Mouse (Mus musculus): ENCODE data around the gene Wdfy4.
A peak's percentile ranks its signal among the peaks of the same experiment; 100 is the strongest.

Gene Wdfy4

DNA sequence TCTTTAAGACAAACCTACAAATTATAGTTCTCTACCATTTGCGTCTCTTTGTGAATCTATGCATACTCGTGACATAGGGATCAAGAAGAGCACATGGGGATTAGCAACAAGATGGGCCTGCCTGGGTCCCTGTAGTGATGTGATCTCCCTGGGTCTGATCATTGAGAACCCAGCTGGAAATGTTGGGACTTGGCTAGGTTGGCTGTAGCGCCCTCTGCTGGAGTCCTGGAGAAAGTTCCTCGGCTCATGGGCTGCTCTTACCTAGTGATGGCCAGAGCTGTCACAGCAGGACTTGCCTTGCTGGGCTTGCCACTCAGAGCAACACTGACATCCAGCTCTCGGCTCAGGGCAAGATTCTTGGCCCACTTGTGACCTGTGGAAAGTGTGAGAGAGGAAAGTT is 224.8 kb downstream of the Wdfy4 start:
- DNase-seq: peak; percentile 77 to 79

DNA sequence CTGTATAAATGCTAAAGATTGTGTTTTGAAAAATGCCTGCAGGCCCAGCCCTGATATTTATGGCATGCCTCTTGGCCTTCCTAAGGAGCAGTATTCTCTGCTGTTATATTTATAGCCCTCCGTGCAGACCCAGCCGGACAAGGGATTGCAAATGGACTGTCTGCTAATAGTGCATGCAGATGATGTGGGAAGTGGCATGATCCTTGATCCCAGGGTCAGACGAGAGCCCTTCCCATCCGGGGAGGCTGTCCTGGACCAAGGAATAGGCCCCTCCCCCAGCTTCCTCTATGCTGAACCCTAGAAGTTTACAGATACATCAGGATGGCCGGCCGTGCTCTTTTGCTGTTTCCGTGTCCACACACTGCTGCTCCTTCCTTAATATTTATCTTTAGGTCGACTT is 226.6 kb downstream of the Wdfy4 start:
- DNase-seq: no peak

DNA sequence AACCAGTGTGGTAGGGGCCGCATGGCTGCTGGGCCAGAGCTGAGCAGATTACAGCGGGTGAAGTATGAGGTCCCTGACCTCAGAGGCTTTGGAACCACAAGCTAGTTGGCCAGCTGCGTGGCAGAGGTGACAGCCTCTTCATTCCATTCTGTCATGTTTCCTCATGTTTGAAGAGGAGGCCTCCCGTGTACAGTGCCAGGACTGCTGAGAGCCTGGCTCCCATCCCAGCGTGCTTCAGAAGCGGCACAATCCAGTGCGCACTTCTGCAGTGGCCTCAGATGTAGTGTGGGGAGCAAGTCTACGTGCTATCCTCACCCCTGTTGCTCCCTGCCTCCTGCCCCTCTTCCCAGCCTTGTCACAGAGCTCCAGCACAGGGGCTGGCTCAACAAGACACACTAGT is 228.8 kb downstream of the Wdfy4 start:
- DNase-seq: peak; percentile 51 to 61

DNA sequence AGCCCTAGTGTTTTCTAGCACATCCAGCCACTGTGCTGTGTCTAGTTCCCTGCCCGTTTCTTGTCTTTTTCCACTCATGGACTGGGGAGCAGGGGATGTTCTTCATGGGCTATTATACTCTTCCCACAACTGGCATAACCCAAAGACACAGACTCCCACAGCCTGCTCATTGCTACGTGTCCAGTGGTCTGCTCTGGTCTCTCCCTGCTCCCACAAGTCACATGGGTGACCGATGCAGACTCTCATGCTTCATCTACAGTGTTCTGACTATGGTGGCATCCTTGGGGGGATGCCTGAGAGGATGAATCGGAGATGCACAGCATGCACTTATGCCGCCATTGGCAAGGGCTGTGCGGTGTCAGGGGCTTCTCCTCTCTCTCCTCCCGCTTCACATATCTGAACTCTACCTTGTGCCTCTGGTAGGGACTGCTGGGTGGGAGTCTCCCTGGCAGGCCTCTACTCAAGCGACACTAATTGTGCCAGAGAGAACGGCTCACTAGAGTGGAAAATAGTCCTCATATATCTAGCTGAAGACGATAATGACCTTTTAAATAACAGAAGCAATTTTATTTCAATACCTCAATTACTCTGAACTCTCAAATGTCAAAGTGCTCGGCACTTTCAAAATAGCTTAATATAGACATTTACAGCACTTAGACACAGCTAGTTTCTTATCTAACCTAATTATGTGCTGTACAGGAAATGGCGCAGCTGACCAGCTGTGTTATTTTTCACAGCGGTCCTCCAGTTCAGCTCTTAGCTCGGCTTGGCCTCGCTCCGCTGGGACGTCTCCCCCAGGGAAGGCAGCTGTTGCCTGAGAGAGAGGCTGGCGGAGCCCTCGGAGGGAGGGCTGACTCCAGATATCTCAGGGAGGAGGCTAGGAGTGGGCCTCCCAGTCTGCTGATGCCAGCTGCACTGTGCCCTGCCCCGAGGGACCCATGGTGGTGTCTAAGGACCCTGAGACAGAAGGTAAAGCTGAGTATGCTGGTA is 234.7 kb downstream of the Wdfy4 start:
- DNase-seq: no peak

DNA sequence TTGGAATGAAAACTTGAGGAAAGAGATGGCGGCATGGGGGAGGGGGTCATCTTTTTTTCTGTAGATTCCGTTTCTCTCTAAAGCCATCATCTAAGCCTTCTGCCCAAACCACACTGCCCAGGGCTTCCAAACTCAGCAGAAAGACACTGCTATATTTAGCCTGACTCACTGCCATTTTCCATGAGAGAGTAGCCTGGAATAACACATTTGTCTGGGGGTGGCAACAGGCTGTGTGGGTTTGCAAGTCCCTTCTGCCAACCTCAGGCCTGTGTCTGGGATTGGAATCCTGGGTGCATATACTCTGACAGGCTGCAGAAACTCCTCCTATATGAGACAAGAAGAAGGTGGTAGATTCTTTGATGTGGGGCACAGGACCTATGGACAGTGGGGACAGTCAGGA is 237.8 kb downstream of the Wdfy4 start:
- DNase-seq: peak; percentile 13 to 32

DNA sequence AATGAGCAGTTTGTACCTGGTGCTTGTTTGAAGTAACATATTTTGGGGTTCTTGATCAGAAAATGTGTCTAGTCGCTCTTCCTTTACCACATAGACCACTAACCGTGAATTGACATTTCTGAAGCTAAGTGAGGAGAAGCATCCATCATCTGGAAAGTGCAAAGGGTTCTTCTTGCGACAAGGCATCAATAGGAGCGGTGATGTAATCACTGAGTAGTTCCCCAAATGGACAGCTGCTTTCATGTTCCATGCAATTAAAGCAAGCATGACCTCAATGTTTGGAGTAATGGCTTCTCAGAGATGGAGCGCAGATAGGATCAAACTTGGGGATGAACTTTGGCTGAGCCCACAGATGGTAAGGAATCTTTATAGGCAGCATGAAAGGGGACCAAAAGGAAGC is 246.1 kb downstream of the Wdfy4 start:
- DNase-seq: no peak

DNA sequence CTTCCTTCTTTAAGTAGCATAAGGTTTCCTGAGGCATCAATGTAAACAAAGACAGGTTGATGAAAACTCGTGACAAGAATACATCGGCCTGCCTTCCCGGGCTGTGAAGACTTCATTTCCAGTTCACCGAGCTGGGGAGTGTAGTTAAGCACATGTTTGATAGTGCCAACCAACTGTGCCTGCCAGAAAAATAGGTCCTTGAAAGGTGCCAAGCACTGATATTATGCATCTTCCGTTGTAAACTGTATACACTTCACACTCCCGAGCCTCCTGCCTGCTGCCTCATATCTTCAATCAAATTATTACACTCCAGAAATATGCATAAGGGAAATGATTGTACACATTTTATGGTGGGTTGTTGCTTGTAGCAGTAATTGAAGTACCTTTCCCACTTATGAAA is 251.2 kb downstream of the Wdfy4 start:
- no peak for DNase-seq

DNA sequence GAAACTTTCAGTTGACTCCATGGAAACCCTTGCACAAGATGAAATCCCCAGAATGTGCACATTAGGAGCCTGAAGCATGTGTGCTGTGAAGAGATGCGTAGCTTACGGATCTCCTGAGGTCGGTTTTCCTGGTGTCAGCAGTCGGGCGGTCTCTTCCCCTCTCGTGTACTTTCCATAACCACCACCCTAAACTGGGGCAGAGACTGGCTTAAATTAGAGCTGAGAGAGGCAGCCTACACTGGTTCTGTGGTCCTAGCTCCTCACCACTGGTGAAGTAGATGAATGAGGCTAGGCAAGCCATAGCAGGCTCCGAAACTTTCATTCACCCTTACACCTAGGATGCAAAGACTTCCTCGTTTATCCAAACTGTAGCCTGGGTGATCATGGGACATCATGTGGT is 253.1 kb downstream of the Wdfy4 start:
- DNase-seq: no peak

DNA sequence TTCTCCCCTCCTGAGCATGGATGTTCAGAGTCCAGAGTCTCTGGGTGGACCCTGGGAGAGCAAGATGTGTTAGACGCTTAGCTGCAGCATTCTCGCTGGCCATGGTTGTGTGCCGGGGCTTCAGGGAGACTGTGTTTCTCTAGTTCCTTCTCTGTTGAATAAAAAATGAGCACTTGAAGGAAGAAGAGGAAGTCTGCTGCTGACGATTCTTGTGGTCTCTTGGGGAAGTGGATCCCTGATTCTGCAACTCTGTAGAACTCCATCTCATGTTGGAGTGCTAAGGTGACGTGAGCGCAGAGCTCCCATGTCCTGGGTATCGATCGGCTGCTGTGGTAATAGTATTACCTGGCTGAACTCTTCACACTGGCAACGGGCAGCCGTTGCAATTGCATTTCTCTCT is 253.6 kb downstream of the Wdfy4 start:
- no peak for DNase-seq

DNA sequence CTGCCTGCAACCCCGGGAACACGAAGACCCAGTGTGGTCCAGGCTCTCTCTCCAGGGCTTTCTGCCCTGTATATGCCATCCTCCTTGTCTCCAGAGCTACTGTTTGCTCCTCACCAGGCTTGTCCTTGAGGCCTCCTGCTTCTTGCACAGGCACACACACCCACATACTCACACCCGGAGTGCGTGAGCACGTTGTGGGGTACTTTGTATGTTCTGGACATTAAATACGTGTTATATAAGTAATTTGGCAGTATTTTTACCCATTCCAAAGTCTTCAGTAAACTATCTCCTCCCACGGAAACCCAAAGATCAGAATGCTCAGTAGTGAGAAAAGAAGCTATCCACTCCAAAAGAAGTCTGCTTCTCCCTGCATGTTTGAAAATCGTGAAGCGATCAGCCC is 261.4 kb downstream of the Wdfy4 start:
- DNase-seq: no peak

DNA sequence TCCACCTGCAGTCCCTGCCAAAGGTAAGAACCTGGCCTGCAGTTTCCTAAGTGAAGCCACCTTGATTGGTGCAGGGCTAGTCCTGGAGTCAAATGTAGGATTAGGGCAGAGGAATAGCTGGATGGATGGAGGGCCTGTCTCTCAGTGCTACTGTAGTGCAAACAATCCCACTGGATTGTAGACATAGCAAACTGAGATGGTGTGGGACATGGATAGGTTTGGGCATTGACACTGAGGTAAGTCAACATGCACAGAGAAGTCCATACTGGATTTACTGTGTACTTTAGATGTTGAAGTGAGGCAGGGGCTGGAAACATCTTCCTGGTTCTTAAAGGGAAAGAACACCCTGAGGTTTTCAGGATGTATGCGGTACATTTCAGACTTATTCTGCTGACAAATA is 267.4 kb downstream of the Wdfy4 start:
- no peak for DNase-seq

DNA sequence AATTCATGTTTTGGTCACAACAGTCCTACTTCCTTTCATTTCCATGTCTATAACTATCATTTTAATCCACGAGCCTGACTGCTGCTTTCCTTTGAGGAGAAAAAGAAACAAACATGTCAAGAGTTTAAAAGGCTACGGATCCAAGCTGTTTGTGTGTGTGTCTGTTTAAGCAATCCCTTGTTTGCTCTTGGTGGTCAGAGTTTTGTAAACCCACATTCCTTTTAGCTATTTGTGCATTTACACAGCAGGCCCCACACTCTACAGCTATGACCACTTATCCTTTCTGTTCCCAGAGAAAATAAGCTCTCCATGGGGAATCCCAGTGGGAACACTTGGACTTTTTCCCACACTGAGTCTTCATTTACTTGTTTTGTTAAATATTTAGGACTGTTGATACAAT is 269.9 kb downstream of the Wdfy4 start:
- no peak for DNase-seq

DNA sequence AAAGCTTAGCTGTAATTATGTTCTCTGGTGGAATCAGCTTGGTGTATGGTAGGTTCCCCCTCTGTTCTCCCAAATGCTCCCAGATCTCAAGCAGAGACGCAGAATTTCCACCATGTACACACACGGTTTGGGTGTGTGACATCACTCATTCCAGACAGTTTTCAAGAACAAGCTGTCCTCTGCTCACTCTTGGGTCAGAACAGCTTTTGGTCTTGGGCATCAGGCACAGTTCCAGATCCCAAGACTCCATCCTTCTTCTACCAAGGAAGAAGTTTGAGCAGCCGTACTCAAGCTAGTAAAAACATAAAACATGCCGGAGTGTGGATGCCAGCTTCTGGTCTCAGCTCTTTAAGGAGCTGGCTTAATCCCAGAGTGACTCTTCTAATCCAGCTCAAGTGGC is 274.1 kb downstream of the Wdfy4 start:
- no peak for DNase-seq
